Mouse (Mus musculus): Measurements from ENCODE around the gene Mrnip. TPM values are rescaled to one million over a fixed set of nuclear protein-coding genes. Genes with fewer than 3 reads are reported as not detected.

The Mrnip gene
- total RNA-seq, 2 experiments from 2014 or later: 15.1 to 16.2 TPM

DNA sequence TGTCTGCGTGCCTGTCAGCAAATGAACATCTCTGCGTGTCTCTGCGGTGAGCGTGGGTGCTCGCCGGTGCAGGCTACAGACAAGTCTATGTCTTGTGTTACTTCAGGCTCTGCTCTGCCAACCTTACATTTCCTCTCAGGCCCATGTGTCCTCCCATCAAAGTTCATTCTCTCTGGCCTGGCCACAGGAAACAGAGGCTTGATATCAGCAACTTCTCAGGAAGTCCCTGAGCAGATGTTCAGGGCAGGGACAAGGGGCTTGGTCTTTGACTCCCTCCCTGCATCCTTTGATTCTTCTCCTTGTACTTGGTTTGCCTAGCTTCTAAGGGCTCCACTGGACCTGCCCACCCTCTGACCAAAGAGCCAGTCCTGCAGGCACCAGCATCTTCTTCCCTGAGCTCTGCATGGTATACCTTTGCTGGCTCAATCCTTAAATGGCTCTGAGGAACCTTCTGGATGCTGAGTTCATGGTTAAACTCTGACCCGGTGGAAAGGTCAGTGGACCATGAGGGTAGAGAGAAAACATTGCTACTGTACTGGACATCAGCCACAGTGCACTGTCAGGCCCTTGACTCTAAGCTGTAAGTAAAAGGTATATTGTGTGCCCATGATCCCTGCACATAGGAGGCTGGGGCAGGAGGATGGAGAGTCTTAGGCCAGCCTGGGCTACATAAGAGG, 66.1 kb downstream of the Mrnip start:
- no peak for DNase-seq (ENCODE audit: extremely low spot score in 1 of 2, low spot score in 1 of 2)

DNA sequence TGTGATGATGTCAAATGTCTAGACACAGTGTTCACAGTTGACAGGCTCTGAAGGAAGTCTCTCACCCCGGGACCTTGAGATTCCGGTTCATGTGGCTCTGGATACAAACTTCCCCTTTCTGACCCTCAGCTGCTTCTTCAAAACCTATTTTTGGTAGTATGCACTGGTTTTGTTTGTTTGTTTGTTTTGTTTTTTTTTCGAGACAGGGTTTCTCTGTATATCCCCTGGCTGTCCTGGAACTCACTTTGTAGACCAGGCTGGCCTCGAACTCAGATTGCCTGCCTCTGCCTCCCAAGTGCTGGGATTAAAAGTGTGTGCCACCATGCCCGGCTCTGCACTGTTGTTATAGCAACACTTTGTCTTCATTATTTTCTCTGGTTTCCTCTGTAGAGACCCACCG, 69.7 kb downstream of the Mrnip start:
- no peak for DNase-seq (ENCODE audit: extremely low spot score in 1 of 2, low spot score in 1 of 2)

DNA sequence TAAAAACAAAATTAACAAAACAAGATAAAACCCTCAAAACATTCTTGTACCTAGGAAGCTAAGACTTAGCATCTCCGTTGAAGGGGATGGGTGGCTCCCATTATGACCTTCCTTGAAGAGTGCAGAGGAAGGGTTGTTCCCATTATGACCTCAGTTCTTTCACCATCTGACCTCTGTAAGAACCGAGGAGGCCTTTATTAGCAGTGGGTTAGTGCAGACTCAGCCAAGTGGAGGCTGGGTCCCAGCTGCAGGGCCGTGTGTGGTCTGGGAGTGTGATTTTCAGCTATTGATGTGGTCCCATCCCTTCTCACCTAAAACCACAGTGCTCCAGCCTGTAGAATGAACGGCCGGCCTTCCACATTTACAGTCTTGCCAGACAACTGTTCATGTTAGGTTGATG, 71.0 kb downstream of the Mrnip start:
- DNase-seq (ENCODE audit: extremely low spot score in 1 of 2, low spot score in 1 of 2): no peak

DNA sequence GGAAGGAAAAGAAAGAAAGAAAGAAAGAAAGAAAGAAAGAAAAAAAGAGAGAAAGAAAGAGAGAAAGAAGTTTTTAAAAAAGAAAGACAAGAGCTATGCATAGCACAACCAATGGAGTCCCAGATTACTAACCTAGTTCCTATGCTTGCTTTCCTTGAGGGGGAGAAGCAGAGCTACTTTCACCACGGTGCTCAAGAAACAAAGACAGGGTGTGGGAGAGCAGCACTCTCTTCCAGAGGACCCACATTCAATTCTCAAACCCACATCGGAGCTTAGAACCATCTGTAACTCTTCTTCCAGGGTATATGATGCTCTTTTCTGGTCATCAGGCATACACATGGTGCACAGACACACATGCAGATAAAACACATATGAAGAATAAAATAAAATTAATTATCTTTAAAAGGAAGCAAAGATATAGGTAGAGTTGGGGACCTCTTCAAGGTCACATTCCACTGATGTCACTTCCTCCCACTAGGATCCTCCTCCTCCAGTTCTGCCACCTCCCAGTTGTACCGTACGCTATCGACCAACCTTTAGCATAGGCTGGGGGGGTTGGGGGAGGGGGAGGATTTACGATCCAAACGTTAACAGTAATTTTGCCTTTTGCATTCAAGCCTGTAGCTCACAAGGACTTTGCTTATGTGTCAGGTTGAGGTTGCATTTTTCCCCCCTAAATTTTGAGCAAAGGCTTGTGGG, 74.4 kb downstream of the Mrnip start:
- no peak for DNase-seq (ENCODE audit: extremely low spot score in 1 of 2, low spot score in 1 of 2)

Small RNAs within 50 kb of the gene (microRNA-seq; reads per million reads assigned to microRNA genes)
- 2.0 to 3.3 reads per million in 2 experiments for gene Mir6919

Other genes starting within 250 kb of the Mrnip start
- 10 to 100 TPM; 80.3 to 81.6 TPM for gene Rnf130, start 149.1 kb upstream of the Mrnip start, total RNA-seq (2021)
- 100 to 1,000 TPM; 103 to 106 TPM for gene Tbc1d9b, start 43.0 kb upstream of the Mrnip start, total RNA-seq (2021)
- gene Sqstm1, start 36.4 kb downstream of the Mrnip start, total RNA-seq (2021): 100 to 1,000 TPM; 421 to 453 TPM
- 100 to 1,000 TPM; 108 to 113 TPM for gene Mgat4b, start 36.4 kb downstream of the Mrnip start, total RNA-seq (2021)
- 10 to 100 TPM in 1 of 2 experiments, 1 to 10 TPM in 1; 8.8 to 11.2 TPM for gene Ltc4s, start 64.2 kb downstream of the Mrnip start, total RNA-seq (2021)
- 10 to 100 TPM; 10.4 to 11.6 TPM for gene Maml1, start 117.9 kb downstream of the Mrnip start, total RNA-seq (2021)
- gene Canx, start 151.2 kb downstream of the Mrnip start, total RNA-seq (2021): 100 to 1,000 TPM; 390 to 437 TPM
- under 1 TPM in 1 of 2 experiments, not detected in 1; 0.42 TPM for gene Cby3, start 180.0 kb downstream of the Mrnip start, total RNA-seq (2021)
- gene Hnrnph1, start 202.5 kb downstream of the Mrnip start, total RNA-seq (2021): 100 to 1,000 TPM; 241 to 264 TPM

Measured in layer of hippocampus, postnatal 25 days (tissue).